Mouse (Mus musculus) embryonic facial prominence, embryonic 13.5 days (tissue): ENCODE measurements around the gene Gtsf1l. TPM values are rescaled to one million over a fixed set of nuclear protein-coding genes. Genes with fewer than 3 reads are reported as not detected.
A peak's percentile ranks its signal among the peaks of the same experiment; 100 is the strongest.

Experiments used
- ATAC-seq: fragments of 200-750 bp; cut with Nextera tagmentation; 2 replicates; pipeline ENCODE4 v1.8.0; 2017; ENCODE audit warnings: low read depth; ENCODE audit not compliant: insufficient number of reproducible peaks, insufficient read depth, low FRiP score, low TSS enrichment
- H3K27ac ChIP-seq: fragments of 300-500 bp; sonication (generic); 2 replicates; pipeline ENCODE4 v1.5.1; 2015; ENCODE audit warnings: moderate library complexity, mild to moderate bottlenecking, inconsistent platforms
- H3K27me3 ChIP-seq: fragments of 300-500 bp; sonication (generic); 2 replicates; pipeline ENCODE4 v1.6.1; 2015; ENCODE audit warnings: mild to moderate bottlenecking, inconsistent platforms
- H3K36me3 ChIP-seq: fragments of 300-500 bp; sonication (generic); 2 replicates; pipeline ENCODE4 v1.6.1; 2015; ENCODE audit warnings: mild to moderate bottlenecking, inconsistent platforms
- H3K4me1 ChIP-seq: fragments of 300-500 bp; sonication (generic); 2 replicates; pipeline ENCODE4 v1.6.1; 2015; ENCODE audit warnings: inconsistent platforms
- H3K4me2 ChIP-seq: fragments of 300-500 bp; sonication (generic); 2 replicates; pipeline ENCODE4 v1.6.1; 2015; ENCODE audit warnings: moderate library complexity, mild to moderate bottlenecking, inconsistent platforms
- H3K4me3 ChIP-seq: fragments of 300-500 bp; sonication (generic); 2 replicates; pipeline ENCODE4 v1.5.1; 2015; ENCODE audit warnings: mild to moderate bottlenecking, inconsistent platforms
- H3K9ac ChIP-seq: fragments of 300-500 bp; sonication (generic); 2 replicates; pipeline ENCODE4 v1.6.1; 2015; ENCODE audit warnings: mild to moderate bottlenecking, inconsistent platforms
- H3K9me3 ChIP-seq: fragments of 300-500 bp; sonication (generic); 2 replicates; pipeline ENCODE4 v1.6.1; 2016; ENCODE audit warnings: inconsistent platforms
- WGBS: fragments of 180-500 bp; shearing (Covaris S2); methylation state at CpG from one replicate; pipeline ENCODE4 v1.1.7; 2015; ENCODE audit warnings: mixed read lengths; 5-methylcytosine and 5-hydroxymethylcytosine counted together
- polyA plus RNA-seq: library from polyadenylated mRNA; unstranded; fragments of >200 nt; fragmentation: Nextera tagmentation; extraction: Ambion mirVana; gene quantifications from 2 replicates; pipeline ENCODE4 v1.2.1, GENCODE M21; 2015

Gene Gtsf1l
- not detected in 2 replicates for polyA plus RNA-seq

GRCm38 (mm10) chr2:163087728-163088127, at the start of gene Gtsf1l:
Gene Gtsf1l, minus strand, starts transcription at chr2:163087855.
- ATAC-seq: no peak

GRCm38 (mm10) chr2:163136996-163137395, 49.3 kb upstream of the Gtsf1l start:
- H3K9ac ChIP-seq: no peak overlapping the region
- no peak overlapping the region for H3K4me2 ChIP-seq
- H3K36me3 ChIP-seq: no peaks in the 10 kb centered on the region
- H3K4me1 ChIP-seq: no peaks in the 10 kb centered on the region
- no peaks in the 10 kb centered on the region for H3K27me3 ChIP-seq
- H3K9me3 ChIP-seq: no peaks in the 10 kb centered on the region
- no peak overlapping the region for H3K27ac ChIP-seq
- no peak overlapping the region for H3K4me3 ChIP-seq
- ATAC-seq: no peak

More at GRCm38 (mm10) chr2:163087728-163088127, at the start of gene Gtsf1l:
- Histone ChIP-seq H3K4me2 (no peak within 1 kb of the TSS), H3K4me1 (no peaks in the 10 kb centered on the region), H3K9ac (no peak within 1 kb of the TSS), H3K27ac (no peak within 1 kb of the TSS), H3K36me3 (peaks cover 7% of the 10 kb centered on the region; the same call in 1 of the 2 replicates), H3K4me3 (no peak within 1 kb of the TSS), H3K9me3 (no peaks in the 10 kb centered on the region), H3K27me3 (no peaks in the 10 kb centered on the region)
- 80% methylated on average over 9 of the region's 9 CpGs for WGBS

- H3K4me2 ChIP-seq: no peak overlapping the region
- no peaks in the 10 kb centered on the region for H3K4me1 ChIP-seq
- H3K9me3 ChIP-seq: no peaks in the 10 kb centered on the region
- H3K27ac ChIP-seq: no peak overlapping the region
- no peaks in the 10 kb centered on the region for H3K36me3 ChIP-seq
- WGBS: 86% methylated on average over 6 of the region's 6 CpGs
- no peak overlapping the region for H3K9ac ChIP-seq
- H3K27me3 ChIP-seq: no peaks in the 10 kb centered on the region
- no peak overlapping the region for H3K4me3 ChIP-seq
- ATAC-seq: no peak
These were observed 48.3 kb upstream of the Gtsf1l start for GRCm38 (mm10) chr2:163135931-163136330.

- no peak overlapping the region for H3K27ac ChIP-seq
- H3K4me2 ChIP-seq: no peak overlapping the region
- H3K9ac ChIP-seq: no peak overlapping the region
- 77% methylated on average over 5 of the region's 5 CpGs for WGBS
- no peaks in the 10 kb centered on the region for H3K4me1 ChIP-seq
- no peak overlapping the region for H3K4me3 ChIP-seq
- no peaks in the 10 kb centered on the region for H3K36me3 ChIP-seq
- no peaks in the 10 kb centered on the region for H3K27me3 ChIP-seq
- H3K9me3 ChIP-seq: peaks cover 3% of the 10 kb centered on the region; the same call in 1 of the 2 replicates
- ATAC-seq: no peak
These were observed 44.7 kb upstream of the Gtsf1l start for GRCm38 (mm10) chr2:163132314-163132713.

GRCm38 (mm10) chr2:163130837-163131236, 43.2 kb upstream of the Gtsf1l start:
- no peak overlapping the region for H3K27ac ChIP-seq
- WGBS: 84% methylated on average over 5 of the region's 5 CpGs
- no peak for ATAC-seq

GRCm38 (mm10) chr2:163123496-163123895, 35.8 kb upstream of the Gtsf1l start:
- no peak for ATAC-seq
- 80% methylated on average over 5 of the region's 5 CpGs for WGBS
- Histone ChIP-seq H3K9ac (no peak overlapping the region), H3K4me2 (no peak overlapping the region), H3K4me1 (peaks cover 14% of the 10 kb centered on the region; the same call in 1 of the 2 replicates), H3K27me3 (peaks cover 8% of the 10 kb centered on the region), H3K36me3 (no peaks in the 10 kb centered on the region), H3K9me3 (no peaks in the 10 kb centered on the region), H3K27ac (no peak overlapping the region), H3K4me3 (no peak overlapping the region)

More at GRCm38 (mm10) chr2:163130837-163131236, 43.2 kb upstream of the Gtsf1l start:
- H3K4me1 ChIP-seq: no peaks in the 10 kb centered on the region
- no peak overlapping the region for H3K9ac ChIP-seq
- H3K36me3 ChIP-seq: no peaks in the 10 kb centered on the region
- no peak overlapping the region for H3K4me3 ChIP-seq
- no peak overlapping the region for H3K4me2 ChIP-seq
- no peaks in the 10 kb centered on the region for H3K27me3 ChIP-seq
- peaks cover 3% of the 10 kb centered on the region; the same call in 1 of the 2 replicates for H3K9me3 ChIP-seq

GRCm38 (mm10) chr2:163122319-163122718, 34.7 kb upstream of the Gtsf1l start:
- 0 out of 2 replicates have a peak overlapping the region, but pooled peaks have one; percentile 7 for H3K4me3 ChIP-seq
- no peak overlapping the region for H3K27ac ChIP-seq

GRCm38 (mm10) chr2:163121353-163121660, 33.7 kb upstream of the Gtsf1l start:
- H3K36me3 ChIP-seq: no peaks in the 10 kb centered on the region
- ATAC-seq: no peak
- 74% methylated on average over 3 of the region's 3 CpGs for WGBS

More at GRCm38 (mm10) chr2:163122319-163122718, 34.7 kb upstream of the Gtsf1l start:
- WGBS: 21% methylated on average over 9 of the region's 9 CpGs
- H3K9ac ChIP-seq: no peak overlapping the region
- peak overlapping the region; percentile 43 for H3K4me2 ChIP-seq
- no peaks in the 10 kb centered on the region for H3K9me3 ChIP-seq
- H3K27me3 ChIP-seq: peaks cover 8% of the 10 kb centered on the region
- H3K4me1 ChIP-seq: peaks cover 14% of the 10 kb centered on the region; the same call in 1 of the 2 replicates
- ATAC-seq: peak; percentile 84; the same call in 1 of the 2 replicates
- no peaks in the 10 kb centered on the region for H3K36me3 ChIP-seq

GRCm38 (mm10) chr2:163120626-163121352, 33.1 kb upstream of the Gtsf1l start:
- Histone ChIP-seq H3K4me2 (no peak overlapping the region), H3K36me3 (no peaks in the 10 kb centered on the region), H3K9me3 (no peaks in the 10 kb centered on the region), H3K27me3 (peaks cover 8% of the 10 kb centered on the region), H3K4me3 (no peak overlapping the region), H3K4me1 (peaks cover 14% of the 10 kb centered on the region; the same call in 1 of the 2 replicates), H3K27ac (no peak overlapping the region), H3K9ac (no peak overlapping the region)
- ATAC-seq: no peak
- WGBS: 63% methylated on average over 15 of the region's 15 CpGs

More at GRCm38 (mm10) chr2:163121353-163121660, 33.7 kb upstream of the Gtsf1l start:
- Histone ChIP-seq H3K9me3 (no peaks in the 10 kb centered on the region), H3K27ac (no peak overlapping the region), H3K9ac (no peak overlapping the region), H3K4me2 (no peak overlapping the region), H3K4me1 (peaks cover 14% of the 10 kb centered on the region; the same call in 1 of the 2 replicates), H3K4me3 (no peak overlapping the region), H3K27me3 (peaks cover 8% of the 10 kb centered on the region)

- H3K36me3 ChIP-seq: no peaks in the 10 kb centered on the region
- H3K27me3 ChIP-seq: no peaks in the 10 kb centered on the region
- H3K9me3 ChIP-seq: no peaks in the 10 kb centered on the region
- peak overlapping the region; percentile 29 for H3K4me2 ChIP-seq
- H3K9ac ChIP-seq: no peak overlapping the region
- 38% methylated on average over 16 of the region's 16 CpGs for WGBS
- H3K27ac ChIP-seq: peak overlapping the region; percentile 22; the same call in 1 of the 2 replicates
- H3K4me1 ChIP-seq: peaks cover 18% of the 10 kb centered on the region
- H3K4me3 ChIP-seq: no peak overlapping the region
- ATAC-seq: no peak
These were observed 24.0 kb upstream of the Gtsf1l start for GRCm38 (mm10) chr2:163111413-163112201.

GRCm38 (mm10) chr2:163110706-163111105, 23.1 kb upstream of the Gtsf1l start:
- no peak overlapping the region for H3K4me3 ChIP-seq
- no peaks in the 10 kb centered on the region for H3K9me3 ChIP-seq
- H3K4me1 ChIP-seq: peaks cover 18% of the 10 kb centered on the region
- H3K4me2 ChIP-seq: no peak overlapping the region
- no peaks in the 10 kb centered on the region for H3K36me3 ChIP-seq
- WGBS: 90% methylated on average over 1 of the region's 1 CpGs
- H3K27me3 ChIP-seq: no peaks in the 10 kb centered on the region
- H3K27ac ChIP-seq: no peak overlapping the region
- no peak overlapping the region for H3K9ac ChIP-seq
- no peak for ATAC-seq
